Mouse (Mus musculus): Measurements from ENCODE around the gene Prr18. TPM values are rescaled to one million over a fixed set of nuclear protein-coding genes. Genes with fewer than 3 reads are reported as not detected.

Prr18 gene
- total RNA-seq, 2 experiments from 2014 or later = 14.0 to 17.9 TPM

GRCm38 (mm10) chr17:8388463-8388862 is 51.2 kb downstream of the Prr18 start:
- peak; percentile 55 to 66 for DNase-seq (ENCODE audit: low spot score in 2 of 2)

- DNase-seq (ENCODE audit: low spot score in 2 of 2) = no peak
Observed at GRCm38 (mm10) chr17:8388990-8389789, 51.9 kb downstream of the Prr18 start.

- DNase-seq (ENCODE audit: low spot score in 2 of 2) = no peak
Observed at GRCm38 (mm10) chr17:8389790-8390095, 52.5 kb downstream of the Prr18 start.

- no peak for DNase-seq (ENCODE audit: low spot score in 2 of 2)
Observed at GRCm38 (mm10) chr17:8390487-8390886, 53.2 kb downstream of the Prr18 start.

Other genes with a start within 250 kb of the Prr18 start
- under 1 TPM; 0.26 to 0.58 TPM for gene Gm49673, start 189.7 kb upstream of the Prr18 start, total RNA-seq (2021)
- gene Rnaset2a, start 189.4 kb upstream of the Prr18 start, total RNA-seq (2021) = 1 to 10 TPM; 4.9 to 6.7 TPM
- gene Fgfr1op, start 172.0 kb upstream of the Prr18 start, total RNA-seq (2021) = 10 to 100 TPM; 17.9 to 18.5 TPM
- under 1 TPM in 1 of 2 experiments, not detected in 1; 0.46 TPM for gene Ccr6, start 101.4 kb upstream of the Prr18 start, total RNA-seq (2021)
- gene Mpc1, start 54.6 kb upstream of the Prr18 start, total RNA-seq (2021) = 100 to 1,000 TPM; 161 to 169 TPM
- gene Sft2d1, start 26.4 kb upstream of the Prr18 start, total RNA-seq (2021) = 10 to 100 TPM; 62.1 to 63.8 TPM
- gene T2, start 18.5 kb downstream of the Prr18 start, total RNA-seq (2021) = 1 to 10 TPM in 1 of 2 experiments, under 1 TPM in 1; 0.84 to 1.3 TPM
- not detected for gene T, start 97.0 kb downstream of the Prr18 start, total RNA-seq (2021)
- gene Pde10a, start 187.9 kb downstream of the Prr18 start, total RNA-seq (2021) = 100 to 1,000 TPM in 1 of 2 experiments, 10 to 100 TPM in 1; 82.9 to 134 TPM
- not detected for gene Gm17087, start 229.5 kb downstream of the Prr18 start, total RNA-seq (2021)